Mouse (Mus musculus) thymus, adult 2 months (tissue): ENCODE results near the gene Apol11b. TPM values are rescaled to one million over a fixed set of nuclear protein-coding genes. Genes with fewer than 3 reads are reported as not detected.
A peak's percentile ranks its signal among the peaks of the same experiment; 100 is the strongest.
"Not testable (repeated sequence)": the region's sequence is repeated elsewhere in the genome, so short reads cannot be mapped to it uniquely, and the experiment has no call there.

ENCODE experiments used
- DNase-seq: peaks from one replicate; pipeline ENCODE4 v3.0.0; 2021
- H3K27ac ChIP-seq: fragments of 200-500 bp; 2 replicates; pipeline ENCODE4 v1.5.1; 2012; ENCODE audit warnings: low read length, control low read depth; ENCODE audit not compliant: control insufficient read depth, insufficient read depth
- H3K27me3 ChIP-seq: fragments of 200-500 bp; 2 replicates; pipeline ENCODE4 v1.6.1; 2012; ENCODE audit warnings: mild to moderate bottlenecking, low read length, moderate library complexity, mixed read lengths; ENCODE audit not compliant: control insufficient read depth, insufficient read depth
- H3K36me3 ChIP-seq: fragments of 200-500 bp; 2 replicates; pipeline ENCODE4 v1.6.1; 2012; ENCODE audit warnings: mild to moderate bottlenecking, low read length, moderate library complexity; ENCODE audit not compliant: control insufficient read depth, insufficient read depth
- H3K4me1 ChIP-seq: fragments of 200-500 bp; replicated peaks from 2 replicates; pipeline ENCODE4 v1.6.1; 2012; ENCODE audit warnings: low read length; ENCODE audit not compliant: control insufficient read depth, insufficient read depth
- H3K4me3 ChIP-seq: fragments of 200-500 bp; 2 replicates; pipeline ENCODE4 v1.5.1; 2012; ENCODE audit warnings: mild to moderate bottlenecking, low read length, control low read depth, moderate library complexity; ENCODE audit not compliant: control insufficient read depth, insufficient read depth
- CTCF ChIP-seq: fragments of 200-500 bp; IDR thresholded peaks from 2 replicates; pipeline ENCODE4 v1.5.1; 2012; ENCODE audit warnings: mild to moderate bottlenecking, control low read depth, low read length, moderate library complexity, borderline replicate concordance; ENCODE audit not compliant: control insufficient read depth, poor library complexity, insufficient read depth; ENCODE audit errors: extremely low read depth
- WGBS: fragments of 180-500 bp; shearing (Covaris S2); methylation state at CpG from one replicate; pipeline ENCODE4 v1.1.7; 2018; 5-methylcytosine and 5-hydroxymethylcytosine counted together
- polyA plus RNA-seq: library from polyadenylated mRNA; depleted of rRNA; stranded (reverse); fragments of >200 nt; gene quantifications from 2 replicates; pipeline ENCODE4 v1.2.3, GENCODE M21; 2012; rRNA removed

Gene Apol11b
- 0.28 and 0.44 TPM in 2 replicates for polyA plus RNA-seq

DNA sequence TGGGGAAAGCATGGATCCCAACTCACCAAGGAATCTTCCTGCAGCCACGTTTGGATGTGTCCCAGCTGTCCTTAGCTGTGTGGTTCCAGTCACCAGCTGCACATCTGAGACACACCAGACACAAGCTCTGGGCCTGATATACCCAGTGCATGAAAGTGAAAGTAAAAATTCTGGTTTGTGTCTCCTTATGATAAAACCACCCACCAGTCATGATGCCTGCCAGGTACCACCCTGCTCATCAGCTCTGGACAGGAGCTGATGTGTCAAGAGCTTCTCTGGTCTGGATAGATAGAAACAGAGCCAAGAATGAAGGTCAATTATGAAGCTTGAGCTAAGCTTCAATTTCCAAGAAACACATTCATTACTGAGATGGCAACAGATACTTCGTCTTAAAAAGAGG is at the start of gene Apol11b:
Gene Apol11b (minus strand): TSS at position 111 of the 400 bp plus-strand sequence.
- H3K27ac ChIP-seq, H3K27me3 ChIP-seq, DNase-seq, H3K4me1 ChIP-seq, H3K4me3 ChIP-seq, H3K36me3 ChIP-seq: not testable (repeated sequence)
- WGBS = 71% methylated on average over 2 of the region's 2 CpGs

DNA sequence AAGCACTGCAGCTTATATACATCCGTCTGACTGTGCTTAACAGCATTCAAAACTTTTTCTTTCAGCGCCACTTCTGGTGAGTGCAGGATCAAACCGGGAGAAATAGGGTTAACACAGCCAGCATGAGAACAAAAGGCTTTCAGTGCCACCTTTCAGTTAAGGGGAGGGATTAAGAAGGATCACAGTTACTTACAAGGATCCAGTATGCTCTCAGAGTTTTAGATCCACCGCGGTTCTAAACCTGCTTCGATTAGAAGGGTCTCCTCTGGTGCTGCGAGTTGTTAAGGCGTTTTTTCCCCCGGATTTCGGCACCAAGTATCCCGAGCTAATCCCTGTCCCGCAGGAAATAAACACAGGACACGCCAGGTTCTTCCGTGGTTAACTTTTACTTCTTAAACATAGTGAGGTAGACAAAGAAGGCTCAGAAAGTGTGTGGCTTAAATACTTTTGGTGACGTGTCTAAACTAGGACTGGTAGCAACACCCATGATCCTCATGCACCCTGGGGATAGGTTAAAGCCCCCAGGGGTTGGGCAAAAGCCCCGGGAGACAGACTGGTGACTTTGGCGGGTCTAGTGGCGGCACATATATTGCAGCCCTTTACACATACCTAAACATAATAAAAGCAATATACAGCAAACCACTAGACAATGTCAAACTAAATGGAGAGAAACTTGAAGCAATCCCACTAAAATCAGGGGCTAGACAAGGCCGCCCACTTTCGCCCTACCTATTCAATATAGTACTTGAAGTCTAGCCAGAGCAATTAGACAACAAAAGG is 48.6 kb upstream of the Apol11b start:
- H3K4me1 ChIP-seq, H3K36me3 ChIP-seq, H3K27me3 ChIP-seq, DNase-seq: not testable (repeated sequence)
- Histone ChIP-seq H3K27ac (peak overlapping the region; percentile 46), H3K4me3 (peak overlapping the region; percentile 40)
- WGBS = 13% methylated on average over 20 of the region's 20 CpGs

DNA sequence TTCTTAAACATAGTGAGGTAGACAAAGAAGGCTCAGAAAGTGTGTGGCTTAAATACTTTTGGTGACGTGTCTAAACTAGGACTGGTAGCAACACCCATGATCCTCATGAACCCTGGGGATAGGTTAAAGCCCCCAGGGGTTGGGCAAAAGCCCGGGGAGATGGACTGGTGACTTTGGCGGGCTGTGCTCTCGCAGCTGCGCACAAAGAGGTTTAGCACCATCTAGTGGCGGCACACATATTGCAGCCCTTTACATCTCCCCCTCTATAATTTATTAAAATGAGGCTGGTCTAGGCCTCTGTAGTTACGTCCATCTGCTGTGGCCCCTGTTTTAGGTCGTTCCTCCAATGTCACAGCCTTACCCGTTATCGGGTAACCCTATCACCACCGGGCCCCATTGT is 40.9 kb upstream of the Apol11b start:
- TF ChIP-seq CTCF = peak; percentile 45; the same call in 1 of the 2 replicates
- not testable (repeated sequence) for H3K27ac ChIP-seq, H3K4me3 ChIP-seq, H3K27me3 ChIP-seq, H3K36me3 ChIP-seq, H3K4me1 ChIP-seq
- DNase-seq = peak; percentile 33
- 14% methylated on average over 11 of the region's 11 CpGs for WGBS

DNA sequence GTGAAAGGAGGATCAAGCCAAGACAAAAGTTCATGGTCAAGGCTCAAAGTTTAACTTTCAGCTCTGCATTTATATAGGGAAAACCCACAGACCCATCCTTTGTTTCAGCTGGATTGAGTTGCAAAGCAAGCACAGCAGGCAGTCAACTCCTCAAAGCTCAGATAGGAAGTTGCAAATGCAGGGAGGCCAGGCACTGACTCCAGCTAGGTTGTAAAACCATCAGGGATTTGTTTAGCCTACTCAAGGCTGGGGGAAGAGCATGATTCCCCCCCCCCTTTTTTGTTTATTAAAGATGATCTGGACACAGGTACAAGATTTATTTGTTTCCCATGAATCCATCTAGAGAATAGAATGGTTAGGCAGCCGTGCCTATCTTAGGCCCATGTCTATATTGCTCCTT is 31.0 kb upstream of the Apol11b start:
- H3K4me3 ChIP-seq, H3K36me3 ChIP-seq, H3K27ac ChIP-seq, H3K27me3 ChIP-seq, H3K4me1 ChIP-seq, DNase-seq: not testable (repeated sequence)
- 82% methylated on average over 1 of the region's 1 CpGs for WGBS

DNA sequence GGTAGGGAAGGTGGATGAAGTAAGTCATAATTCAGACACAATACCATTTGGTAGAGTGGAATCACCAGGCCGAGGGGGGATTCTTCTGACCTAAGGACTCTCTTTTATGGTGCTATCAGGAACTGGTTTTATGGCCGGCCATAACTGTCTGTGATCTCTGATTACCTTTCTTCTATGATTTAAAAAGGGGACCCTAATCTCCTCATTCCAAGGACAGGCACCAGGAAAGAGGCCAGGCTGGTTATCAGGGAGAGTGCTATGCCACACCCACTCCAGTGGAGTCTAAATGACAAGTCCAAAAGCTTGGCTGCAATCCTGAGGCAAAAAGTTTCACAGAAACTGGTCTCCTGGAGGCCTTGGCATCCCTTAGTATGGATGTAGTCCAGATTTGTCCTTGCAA is 18.8 kb upstream of the Apol11b start:
- not testable (repeated sequence) for H3K4me1 ChIP-seq, H3K27me3 ChIP-seq, H3K27ac ChIP-seq, H3K4me3 ChIP-seq, H3K36me3 ChIP-seq, DNase-seq
- 85% methylated on average over 2 of the region's 2 CpGs for WGBS

DNA sequence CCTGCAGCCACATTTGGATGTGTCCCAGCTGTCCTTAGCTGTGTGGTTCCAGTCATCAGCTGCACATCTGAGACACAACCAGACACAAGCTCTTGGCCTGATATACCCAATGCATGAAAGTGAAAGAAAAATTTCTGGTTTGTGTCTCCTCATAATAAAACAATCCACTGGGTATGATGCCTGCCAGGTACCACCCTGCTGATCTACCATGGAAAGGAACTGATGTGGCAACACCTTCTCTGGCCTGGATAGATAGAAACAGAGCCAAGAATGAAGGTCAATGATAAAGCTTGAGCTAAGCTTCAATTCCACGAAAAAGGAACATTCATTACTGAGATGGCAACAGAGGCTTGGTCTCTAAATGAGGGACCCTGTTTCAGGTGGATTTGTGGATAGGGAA is 16.7 kb upstream of the Apol11b start:
- 83% methylated on average over 1 of the region's 1 CpGs for WGBS
- DNase-seq = not testable (repeated sequence)

DNA sequence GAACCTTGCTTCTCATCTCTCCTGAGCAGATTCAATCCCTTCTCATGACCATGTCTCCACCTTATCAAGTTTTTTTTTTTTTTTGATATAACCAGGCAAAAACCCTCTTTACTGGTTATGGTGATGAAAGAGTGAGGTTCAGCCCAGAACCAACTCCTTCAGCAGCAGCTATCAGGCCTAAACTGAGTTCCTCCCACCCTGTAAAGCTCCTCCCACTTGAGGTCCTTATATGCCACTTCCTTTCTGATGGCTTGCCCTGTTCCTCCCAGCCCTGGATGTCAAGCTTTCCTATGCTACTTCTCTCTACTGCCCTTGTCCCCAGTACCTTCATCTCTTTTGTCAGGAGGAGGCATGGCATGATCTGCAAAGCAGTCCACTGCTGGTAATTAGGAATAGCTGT is 8.1 kb upstream of the Apol11b start:
- not testable (repeated sequence) for H3K36me3 ChIP-seq, H3K27me3 ChIP-seq, H3K4me3 ChIP-seq, DNase-seq, H3K4me1 ChIP-seq, H3K27ac ChIP-seq

More for the DNA sequence above, 16.7 kb upstream of the Apol11b start:
- not testable (repeated sequence) for H3K27ac ChIP-seq, H3K4me1 ChIP-seq, H3K36me3 ChIP-seq, H3K4me3 ChIP-seq, H3K27me3 ChIP-seq

DNA sequence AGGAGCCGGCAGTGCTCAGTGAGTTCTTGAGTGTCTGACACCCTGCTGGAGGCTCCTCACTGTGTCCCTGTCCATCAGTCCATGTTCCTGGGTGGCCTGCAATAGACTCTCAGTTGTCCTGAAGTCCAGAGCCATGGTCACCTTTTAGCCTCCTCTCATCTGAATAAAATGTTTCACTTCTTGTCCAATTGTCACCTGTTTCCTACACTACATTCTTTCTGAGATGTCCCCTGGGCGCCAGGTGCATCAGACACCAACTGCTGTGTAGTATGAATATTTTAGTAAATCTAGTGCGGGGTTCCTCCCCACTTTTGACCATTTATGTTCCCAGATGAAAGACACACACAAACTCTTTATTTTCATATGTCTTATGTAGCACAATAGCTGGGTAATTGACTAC is 13.3 kb downstream of the Apol11b start:
- DNase-seq = not testable (repeated sequence)
- 78% methylated on average over 3 of the region's 3 CpGs for WGBS

DNA sequence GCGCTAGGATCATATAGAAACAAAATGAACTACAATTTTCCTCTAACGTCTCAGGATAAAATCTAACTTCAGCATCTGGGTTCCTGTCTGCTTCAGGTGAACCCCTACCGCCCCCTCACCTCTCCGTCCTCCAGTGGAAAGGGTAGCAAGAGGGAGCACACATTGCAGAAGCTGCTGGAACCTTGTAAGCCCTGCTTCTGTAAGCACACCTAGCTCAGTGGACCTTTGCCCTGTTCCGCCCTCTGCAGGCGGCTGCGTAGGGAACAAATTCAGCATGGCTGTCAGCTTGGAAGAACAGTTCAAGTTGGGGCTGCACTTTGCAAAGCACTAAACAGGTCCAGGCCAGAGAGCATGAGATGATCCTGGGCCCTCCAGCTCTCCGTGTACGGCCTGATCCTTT is 14.4 kb downstream of the Apol11b start:
- WGBS = 64% methylated on average over 9 of the region's 9 CpGs
- H3K4me3 ChIP-seq, H3K27me3 ChIP-seq, DNase-seq, H3K4me1 ChIP-seq, H3K36me3 ChIP-seq, H3K27ac ChIP-seq: not testable (repeated sequence)

More for the DNA sequence above, 13.3 kb downstream of the Apol11b start:
- not testable (repeated sequence) for H3K4me3 ChIP-seq, H3K27me3 ChIP-seq, H3K4me1 ChIP-seq, H3K36me3 ChIP-seq, H3K27ac ChIP-seq

DNA sequence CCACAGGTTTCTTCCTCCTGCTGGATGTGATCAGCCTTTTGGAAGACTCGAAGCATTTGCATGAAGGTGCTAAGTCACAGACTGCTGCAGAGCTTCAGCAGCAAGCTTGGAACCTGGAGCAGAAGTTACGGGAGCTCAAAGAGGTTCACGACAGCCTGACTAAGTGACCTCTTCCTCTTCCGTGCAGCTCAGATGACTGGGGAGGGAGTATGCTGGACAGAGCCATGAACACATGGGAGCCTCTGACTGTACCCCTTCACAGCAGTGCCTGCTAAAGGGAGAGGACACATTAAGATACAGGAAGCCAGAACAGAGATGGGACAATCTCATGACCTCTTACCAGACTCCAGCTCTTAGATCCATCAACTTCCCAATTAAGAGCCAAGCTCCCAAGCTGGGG is 16.6 kb downstream of the Apol11b start:
- H3K27me3 ChIP-seq, H3K4me3 ChIP-seq, H3K4me1 ChIP-seq, H3K36me3 ChIP-seq, DNase-seq, H3K27ac ChIP-seq: not testable (repeated sequence)
- WGBS = 35% methylated on average over 4 of the region's 4 CpGs
